Mouse (Mus musculus): ENCODE measurements at regions not wholly inside any gene's neighbourhood (a gene's known extent, or its start where the extent isn't known, plus 50 kb on each side); places are given as distances from the start of the nearest gene placed in this dataset.
A peak's percentile ranks its signal among the peaks of the same experiment; 100 is the strongest.

DNA sequence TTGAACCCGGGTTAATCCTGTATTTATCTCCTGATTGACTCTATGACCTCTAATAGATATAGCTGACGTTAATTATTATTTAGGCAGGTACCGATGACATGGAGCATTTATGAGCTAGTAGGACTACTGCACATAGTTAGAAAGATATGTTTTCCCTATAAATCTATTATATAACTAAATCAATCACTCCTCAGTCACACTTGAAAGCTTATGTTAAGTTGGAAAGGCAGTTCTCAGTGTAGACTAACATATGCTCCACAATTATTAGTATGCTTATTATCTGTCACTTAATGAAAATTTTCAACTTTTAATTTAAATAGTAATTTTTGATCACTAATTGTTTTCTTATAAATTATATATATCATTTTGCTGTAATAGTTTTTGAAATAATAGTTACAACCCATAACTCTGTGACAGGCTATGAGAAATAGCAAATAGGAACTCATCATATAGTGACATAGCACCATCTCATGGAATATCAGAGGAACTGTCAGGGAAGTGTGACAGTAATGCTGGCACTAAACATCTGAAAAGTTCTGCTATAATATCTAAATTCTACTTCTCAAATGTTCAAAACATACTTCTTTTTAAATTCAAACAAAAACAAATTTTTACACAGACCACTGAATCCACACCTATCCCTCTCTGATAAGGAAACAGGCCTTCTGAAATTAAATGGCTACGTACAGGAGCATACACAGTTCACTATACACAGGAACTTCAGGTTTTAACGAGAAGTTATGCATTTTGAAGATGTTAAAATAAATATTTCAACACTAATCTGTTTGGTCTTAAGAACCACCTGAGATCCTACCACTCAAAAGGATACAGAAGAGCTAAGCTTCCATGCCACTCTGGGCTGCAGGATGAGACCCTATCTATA, 75.3 kb upstream of the Map2 start:
- no peak for DNase-seq (ENCODE audit: inconsistent ontology term)

DNA sequence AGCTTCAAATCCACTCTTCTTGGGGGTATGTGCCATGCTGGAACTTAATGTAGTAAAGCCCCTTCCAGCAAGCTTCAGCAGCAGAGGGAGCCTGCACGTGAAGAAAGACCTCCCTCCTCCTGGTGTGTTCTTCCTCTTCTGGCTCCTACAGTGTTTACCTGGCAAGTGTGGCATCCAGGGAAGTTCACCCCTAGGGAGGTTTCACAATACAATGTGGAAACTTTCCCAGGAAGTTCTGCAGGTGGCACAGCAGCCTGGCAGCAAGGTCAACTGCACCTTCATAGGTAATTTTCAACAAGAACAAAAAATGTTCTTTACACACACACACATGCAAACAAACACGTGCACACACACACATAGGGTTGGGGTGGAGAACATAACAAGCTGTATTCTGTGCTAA, 73.7 kb upstream of the Map2 start:
- no peak for DNase-seq (ENCODE audit: inconsistent ontology term)

GRCm38 (mm10) chr1:66104493-66104892, 70.6 kb upstream of the Map2 start:
- no peak for DNase-seq (ENCODE audit: inconsistent ontology term)

DNA sequence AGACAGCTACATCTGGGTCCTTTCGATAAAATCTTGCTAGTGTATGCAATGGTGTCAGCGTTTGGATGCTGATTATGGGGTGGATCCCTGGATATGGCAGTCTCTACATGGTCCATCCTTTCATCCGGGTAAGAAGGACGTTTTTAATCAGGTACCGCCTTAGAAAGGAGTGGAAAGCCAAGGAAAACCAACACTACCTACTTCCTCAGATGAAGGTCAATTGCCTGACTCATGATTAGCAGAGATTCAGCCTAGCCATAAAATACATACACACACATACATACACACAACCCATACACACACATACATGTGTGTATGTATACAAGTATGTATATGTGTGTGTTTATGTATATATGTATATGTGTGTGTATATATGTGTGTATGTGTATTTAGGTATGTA, 69.9 kb upstream of the Map2 start:
- DNase-seq (ENCODE audit: inconsistent ontology term) = no peak

DNA sequence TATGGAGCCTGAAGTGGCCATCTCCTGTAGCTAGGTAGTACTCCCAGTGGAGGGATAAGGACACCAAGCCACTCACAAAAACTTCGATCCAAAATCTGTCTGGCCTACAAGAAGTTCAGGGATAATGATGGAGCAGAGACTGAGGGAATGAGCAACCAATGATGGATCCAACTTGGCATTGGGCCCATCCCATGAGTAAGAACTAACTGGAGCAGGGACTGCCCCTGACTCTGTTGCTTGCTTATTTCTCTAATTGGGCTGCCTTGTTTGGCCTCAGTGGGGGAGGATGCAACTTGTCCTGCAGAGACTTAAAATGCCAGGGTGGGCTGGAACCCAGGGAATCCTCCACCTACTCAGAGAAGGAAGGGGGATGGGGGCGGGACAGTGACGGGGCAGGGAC, 67.0 kb upstream of the Map2 start:
- peak; percentile 65 for DNase-seq (ENCODE audit: inconsistent ontology term)

- DNase-seq (ENCODE audit: inconsistent ontology term) = no peak
Observed at GRCm38 (mm10) chr1:66113916-66114315, 61.2 kb upstream of the Map2 start.

DNA sequence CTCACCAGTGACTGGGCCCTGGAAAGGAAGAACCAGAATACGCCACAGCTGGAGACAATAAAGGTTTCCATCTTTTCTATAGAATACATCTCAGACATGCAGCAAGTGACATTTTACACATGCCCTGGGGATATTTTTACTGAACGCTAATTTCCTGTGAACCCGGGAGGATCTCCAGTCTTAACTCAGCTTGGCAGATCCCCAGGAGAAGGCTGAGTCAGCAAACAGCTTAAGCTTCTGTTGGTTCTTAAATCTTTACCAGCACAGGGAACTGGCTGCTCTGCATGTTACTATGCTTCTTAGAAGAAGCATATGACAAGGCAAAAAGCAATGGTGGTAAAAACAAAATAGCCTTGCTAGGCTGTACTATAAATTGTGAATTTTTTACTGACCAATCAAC, 59.7 kb upstream of the Map2 start:
- no peak for DNase-seq (ENCODE audit: inconsistent ontology term)

All from Muller cell, postnatal 12 days (primary cell).